Mouse (Mus musculus): ENCODE results near the gene Hras.

Gene Hras

DNA sequence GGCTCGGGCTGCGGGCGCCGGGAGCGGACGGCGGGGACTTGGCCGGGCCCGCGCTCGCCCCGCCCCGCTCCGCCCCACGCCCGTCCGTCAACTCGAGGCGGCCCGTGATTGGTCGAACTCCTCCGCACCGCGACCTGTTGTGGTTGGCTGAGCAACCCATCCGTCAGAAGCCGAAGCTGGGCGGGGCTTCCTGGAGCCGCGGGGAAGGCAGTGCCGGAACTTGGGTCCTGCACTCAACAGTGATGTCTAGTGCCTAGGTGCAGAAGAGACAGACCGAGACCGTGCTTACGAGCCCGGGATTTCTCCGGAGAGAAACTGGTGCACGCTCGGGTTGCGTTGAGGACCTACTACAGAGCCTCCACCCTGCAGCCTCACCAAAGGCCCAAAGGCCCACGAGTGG lies at the start of gene Hras, which contains the start of gene Lrrc56:
Hras (minus strand) TSS at position 58 of the 400 bp plus-strand sequence.
Lrrc56 (plus strand) TSS at position 210 of the 400 bp plus-strand sequence.
- peak; percentile 95 for DNase-seq (ENCODE audit: low read depth, low spot score)

DNA sequence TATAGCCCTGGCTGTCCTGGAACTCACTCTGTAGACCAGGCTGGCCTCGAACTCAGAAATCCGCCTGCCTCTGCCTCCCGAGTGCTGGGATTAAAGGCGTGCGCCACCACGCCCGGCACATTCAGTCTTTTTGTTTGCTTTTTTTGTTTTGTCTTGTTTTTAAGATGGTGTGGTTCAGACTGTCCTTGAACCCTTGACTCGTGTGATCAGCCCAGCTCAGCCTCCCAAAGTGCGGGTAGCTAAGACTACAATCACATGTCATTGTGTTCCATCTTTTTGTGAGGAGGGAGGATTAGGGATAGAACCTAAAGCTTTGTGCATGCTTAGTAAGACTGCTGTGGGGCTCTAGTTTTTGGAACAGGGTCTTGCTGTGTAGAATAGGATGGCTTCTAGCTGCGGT lies 37.7 kb upstream of the Hras start:
- DNase-seq (ENCODE audit: low read depth, low spot score) = no peak

DNA sequence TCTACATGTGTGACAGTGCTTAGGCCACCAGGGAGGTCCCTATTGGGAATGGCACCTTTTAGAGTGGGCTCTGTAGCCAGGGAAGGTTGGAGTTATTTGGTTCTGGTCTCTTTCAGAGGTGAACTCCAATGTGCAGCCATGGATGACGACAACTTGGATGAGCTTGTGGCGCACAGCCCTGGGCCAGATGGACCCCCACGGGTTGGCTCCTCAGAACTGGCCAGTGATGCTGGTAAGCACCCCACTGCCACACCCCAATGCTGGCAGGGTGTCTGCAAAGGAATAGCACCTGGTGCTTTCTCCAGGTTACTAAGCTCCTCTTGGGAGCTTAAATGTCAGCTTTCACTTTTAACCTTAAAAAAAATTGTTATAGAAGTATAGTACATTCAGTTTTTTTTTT lies 37.3 kb upstream of the Hras start:
- no peak for DNase-seq (ENCODE audit: low read depth, low spot score)

DNA sequence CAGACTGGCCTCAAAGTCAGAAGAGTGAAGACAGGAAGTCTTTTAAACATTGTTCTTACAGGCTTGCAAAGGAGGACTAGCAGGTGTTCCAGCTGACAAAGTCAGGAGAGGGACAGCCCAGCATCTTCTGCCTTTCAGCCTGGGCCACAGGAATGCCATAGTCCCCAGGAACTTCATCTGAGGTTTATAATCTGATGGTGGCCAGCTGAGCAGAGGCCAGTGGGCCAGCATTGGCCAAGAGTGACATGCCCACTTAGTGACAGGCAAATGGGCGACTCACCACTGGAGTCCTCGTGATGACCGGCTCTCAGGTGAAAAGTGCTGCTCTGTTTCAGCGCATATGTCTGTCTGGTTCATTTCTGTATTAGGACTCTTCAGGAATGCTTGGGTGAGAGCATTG lies 36.8 kb upstream of the Hras start:
- DNase-seq (ENCODE audit: low read depth, low spot score) = no peak

DNA sequence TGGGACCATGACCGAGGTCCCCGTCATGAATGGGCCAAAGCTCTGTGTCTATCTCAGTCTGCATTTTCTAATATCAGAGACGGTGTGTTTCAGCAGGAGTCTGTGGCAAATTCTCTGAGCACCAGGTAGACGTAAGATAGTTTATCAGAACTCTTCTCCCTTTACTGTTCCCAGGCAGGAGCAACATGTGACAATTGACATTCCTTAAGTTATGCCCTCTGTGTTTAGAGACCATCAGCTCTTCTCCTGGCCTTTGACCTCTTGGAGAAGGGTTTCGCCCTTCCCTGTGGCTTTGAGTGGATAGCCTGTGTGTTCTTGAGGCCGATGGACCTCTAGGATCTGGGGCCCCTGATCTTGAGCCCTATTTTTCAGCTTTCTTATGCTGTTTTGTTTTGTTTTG lies 35.9 kb upstream of the Hras start:
- DNase-seq (ENCODE audit: low read depth, low spot score) = no peak

DNA sequence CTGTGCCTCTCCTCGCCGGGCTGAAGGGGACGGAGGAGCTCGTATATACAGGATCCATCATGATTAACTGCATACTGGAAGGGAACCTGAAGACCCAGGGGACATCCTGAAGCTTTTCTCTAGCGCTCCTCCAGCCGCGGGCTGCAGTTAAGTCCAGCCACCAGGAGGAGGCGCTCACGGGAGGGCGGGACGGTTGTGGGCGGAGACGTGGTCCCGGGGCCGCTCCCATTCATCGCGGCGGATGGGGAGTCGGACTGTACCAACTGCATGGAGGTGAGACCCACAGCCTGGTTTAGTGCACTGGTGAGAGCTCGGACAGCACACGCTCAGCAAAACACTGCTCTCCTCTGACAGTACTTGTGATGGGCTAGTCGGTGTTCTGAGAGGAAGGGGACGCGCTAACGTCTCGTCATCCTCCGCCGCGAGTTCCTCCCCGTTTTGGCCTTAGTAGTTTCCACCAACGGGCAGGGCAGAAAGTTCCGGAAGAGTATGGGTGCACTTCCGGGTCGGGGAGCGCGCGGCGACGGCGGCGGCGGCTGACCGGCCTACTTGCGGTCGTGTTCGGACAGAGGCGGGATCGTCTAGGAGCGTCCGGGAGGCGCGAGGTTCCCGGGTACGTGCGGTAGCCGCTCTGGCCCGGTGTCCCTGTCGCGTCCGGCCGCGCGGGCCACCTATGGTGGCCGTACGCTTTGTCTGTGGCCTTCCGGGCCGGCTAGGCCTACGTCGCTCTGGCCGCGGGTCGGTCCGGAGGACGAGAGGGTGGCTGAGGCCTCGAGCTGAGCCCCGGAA lies 34.7 kb upstream of the Hras start, which contains the start of gene Phrf1:
Phrf1 (plus strand) TSS at position 506 of the 789 bp plus-strand sequence.
- DNase-seq (ENCODE audit: low read depth, low spot score) = peak; percentile 67

DNA sequence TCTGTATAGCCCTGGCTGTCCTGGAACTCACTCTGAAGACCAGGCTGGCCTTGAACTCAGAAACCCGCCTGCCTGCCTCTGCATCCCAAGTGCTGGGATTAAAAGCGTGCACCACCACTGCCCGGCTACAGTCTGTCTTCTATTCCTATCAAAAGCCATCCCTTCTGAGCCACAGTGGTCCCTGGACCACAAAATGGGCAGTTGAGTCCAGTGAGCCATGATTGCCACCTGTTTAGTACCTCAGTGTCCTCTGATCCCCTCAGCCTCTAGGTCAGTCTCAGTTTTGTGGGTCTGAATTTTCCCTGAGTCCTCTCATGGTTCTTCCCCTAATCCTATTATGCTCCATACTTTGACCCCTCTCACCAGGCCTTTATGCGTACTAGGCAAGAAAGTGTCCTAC lies 34.0 kb upstream of the Hras start:
- DNase-seq (ENCODE audit: low read depth, low spot score) = no peak

DNA sequence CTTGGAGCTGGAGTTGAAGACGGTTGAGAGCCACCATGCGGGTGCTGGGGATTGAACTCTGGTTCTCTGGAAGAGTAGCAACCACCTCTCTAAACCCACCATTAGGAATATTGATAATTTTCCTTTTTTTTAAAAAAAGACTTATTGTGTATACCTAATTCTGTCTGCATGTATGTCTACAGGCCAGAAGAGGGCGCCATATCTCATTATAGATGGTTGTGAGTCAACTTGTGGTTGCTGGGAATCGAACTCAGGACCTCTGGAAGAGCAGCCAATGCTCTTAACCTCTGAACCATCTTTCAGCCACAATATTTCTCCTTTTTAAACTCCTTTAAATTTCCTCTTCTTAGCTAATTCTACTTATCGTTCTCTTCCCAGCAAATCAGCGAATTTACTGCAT lies 32.7 kb upstream of the Hras start:
- no peak for DNase-seq (ENCODE audit: low read depth, low spot score)

DNA sequence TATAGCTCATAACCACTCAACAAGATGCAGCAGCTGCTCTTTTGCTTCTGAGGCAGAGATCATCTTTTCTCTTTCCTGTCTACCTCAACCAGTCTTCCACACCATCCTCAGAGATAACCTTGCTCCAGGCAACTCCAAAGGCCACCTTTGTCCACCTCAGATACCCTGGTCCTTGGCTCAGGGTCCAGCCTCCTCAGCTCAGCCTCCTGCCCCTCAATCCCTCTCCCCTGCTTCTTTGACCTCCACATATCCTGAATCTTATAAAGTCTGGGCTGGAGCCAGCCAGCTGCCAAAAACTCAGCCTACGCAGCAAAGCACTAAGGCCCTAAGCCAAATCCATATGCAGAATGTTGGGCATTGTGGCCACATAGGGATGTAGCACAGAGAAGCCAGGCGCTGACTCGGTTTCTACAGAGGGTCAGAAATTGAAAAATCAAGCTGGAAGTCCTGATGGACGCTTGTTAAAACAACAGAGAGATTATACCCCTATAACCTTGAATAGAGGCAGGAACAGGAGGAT lies 29.0 kb upstream of the Hras start:
- no peak for DNase-seq (ENCODE audit: low read depth, low spot score)

DNA sequence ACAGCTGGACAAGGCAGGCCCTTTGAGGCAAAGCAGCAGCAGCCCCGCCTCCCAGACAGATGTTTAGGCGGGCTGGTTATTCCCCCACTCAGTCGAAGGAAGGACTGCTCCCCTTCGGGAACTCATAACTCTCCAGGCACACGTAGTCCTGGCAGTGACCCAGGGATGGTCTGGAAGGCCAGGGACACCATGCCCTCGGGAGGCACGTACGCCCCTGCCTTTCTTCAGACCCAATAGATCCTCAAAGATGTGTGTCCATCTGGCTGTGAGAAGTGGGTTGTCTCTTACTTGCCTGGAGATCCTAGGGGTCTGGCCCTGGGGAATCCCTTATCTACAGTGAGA lies 28.3 kb upstream of the Hras start:
- no peak for DNase-seq (ENCODE audit: low read depth, low spot score)

DNA sequence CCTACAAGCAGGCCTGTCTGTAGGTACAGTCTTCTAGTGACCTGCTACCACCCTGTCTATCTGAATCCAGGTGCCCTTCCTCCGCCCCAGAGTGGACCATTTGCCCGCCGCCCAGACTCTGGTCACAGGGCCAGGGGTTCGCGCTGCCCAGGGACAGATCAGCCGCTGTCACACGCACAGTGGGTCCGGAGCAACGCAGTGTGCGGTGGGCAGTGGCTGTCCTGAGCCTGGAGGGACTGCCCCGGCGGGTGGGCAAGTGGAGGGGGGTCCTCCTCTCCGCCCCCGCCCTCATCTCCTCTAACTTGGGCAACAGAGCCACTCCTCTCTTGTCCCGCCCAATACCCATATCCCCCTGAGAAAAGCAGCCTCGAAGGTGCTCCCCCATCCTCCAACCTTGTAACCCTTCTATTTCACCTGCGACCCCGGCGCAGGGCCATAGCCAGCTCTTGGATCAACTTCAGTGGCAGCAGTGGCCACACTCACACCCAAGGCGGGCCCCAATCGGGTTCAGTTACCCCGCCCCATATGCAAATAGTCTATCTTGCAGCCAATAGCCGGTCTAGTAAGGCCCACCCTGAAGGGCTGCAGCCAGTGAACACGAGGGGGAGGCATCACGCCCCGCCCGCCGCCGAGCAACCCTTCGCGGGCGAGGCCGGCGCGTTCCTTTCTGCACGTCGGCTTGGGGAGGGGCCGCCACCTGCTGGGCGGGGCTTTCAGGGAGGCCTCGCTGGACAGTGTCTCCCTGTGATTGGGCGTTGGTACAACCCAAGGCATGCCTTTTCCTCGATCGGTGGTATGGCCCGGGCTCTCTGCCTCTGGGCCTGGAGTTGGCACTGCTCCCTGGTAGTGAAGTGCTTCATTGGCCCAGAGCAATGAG lies 27.7 kb upstream of the Hras start:
- DNase-seq (ENCODE audit: low read depth, low spot score) = peak; percentile 88

DNA sequence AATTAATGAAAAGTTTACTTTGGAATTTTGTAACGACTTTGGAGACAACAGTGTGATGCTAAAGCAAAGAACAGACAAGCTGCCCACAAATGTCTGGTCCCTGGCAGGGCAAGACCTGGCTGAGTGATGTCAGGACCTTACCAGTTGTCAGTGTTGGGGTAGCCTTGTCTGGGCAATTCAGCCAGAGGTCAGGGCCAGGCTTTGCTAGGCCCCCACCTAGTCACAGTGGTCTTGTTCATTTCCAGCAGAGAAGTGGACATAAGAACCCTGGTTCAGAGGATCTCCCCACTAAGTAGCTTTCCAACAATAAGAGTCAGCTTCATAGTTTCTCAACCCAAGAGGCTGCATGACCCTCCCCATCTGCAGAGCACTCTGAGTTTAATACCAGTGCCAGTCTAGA lies 26.6 kb upstream of the Hras start:
- no peak for DNase-seq (ENCODE audit: low read depth, low spot score)

DNA sequence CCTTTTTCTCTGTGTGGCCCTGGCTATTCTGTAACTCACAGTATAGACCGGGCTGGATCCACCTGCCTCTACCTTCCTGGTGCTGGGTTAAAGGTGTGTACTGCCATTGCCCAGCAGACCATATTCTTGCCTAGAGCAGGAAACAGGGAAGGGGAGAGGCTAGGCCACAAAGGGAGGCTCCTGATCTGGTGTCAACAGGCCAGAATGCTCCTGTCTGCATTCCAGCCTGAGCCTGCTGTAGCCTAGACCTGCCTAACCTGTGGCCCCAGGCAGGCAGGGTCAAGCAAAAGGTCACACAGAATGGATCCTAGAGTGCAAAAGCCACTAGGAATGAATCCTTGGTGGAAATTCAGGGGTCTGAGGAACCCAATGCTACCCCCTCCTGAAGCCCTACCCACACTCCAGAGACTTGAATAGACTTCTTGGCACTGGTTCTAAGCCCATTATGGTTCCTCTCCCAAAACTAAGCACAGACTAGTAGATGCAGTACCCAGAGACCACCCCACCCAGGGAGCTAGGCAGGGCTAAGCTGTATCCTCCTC lies 25.8 kb upstream of the Hras start:
- DNase-seq (ENCODE audit: low read depth, low spot score) = no peak

DNA sequence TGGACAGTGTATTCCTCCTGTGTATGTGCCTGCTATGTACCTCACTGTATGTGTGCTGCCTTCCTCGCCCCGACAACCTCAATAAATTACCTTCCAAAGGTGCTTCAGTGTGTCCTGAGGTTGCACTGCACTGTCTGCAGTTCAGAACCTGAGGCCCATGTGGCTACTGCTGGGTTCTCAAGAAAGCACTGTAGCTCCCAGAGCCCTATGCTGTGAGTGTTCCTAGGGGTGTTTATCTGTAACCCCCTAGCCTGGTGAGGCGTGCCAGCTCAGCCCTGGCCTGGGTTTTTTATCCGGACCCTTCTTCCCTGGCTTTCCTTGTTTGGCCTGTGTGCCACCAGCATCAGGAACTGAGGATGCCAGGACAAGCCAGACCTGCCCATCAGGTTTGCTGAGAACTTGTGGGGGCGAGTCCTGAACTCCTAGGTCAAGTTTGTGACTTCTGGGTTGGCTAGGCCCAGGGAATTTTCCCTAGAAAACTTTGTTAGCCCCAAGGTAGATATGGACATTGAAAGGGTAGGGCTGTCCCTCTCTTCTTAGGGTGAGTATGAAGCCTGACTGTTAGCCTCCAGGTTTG lies 24.8 kb upstream of the Hras start:
- no peak for DNase-seq (ENCODE audit: low read depth, low spot score)

DNA sequence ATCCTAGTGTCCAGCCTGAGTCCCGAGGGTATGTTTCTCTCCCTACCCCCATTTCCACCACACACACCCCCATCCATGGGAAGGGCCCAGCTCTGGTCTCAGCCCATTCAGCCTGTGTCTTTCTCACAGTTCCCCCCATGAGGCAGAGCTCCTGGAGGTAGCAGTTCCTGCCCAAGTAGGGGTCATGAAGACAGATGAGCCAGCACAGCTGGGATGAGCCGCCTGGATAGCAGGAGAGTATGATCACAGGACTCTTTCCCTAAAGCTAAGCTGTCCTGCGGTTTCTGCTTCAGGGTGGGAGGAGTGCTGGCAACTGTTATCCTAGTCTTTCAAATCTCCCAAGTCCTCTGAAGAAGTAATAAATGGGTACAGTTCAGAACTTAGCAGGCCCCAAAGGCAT lies 24.3 kb upstream of the Hras start:
- DNase-seq (ENCODE audit: low read depth, low spot score) = no peak

DNA sequence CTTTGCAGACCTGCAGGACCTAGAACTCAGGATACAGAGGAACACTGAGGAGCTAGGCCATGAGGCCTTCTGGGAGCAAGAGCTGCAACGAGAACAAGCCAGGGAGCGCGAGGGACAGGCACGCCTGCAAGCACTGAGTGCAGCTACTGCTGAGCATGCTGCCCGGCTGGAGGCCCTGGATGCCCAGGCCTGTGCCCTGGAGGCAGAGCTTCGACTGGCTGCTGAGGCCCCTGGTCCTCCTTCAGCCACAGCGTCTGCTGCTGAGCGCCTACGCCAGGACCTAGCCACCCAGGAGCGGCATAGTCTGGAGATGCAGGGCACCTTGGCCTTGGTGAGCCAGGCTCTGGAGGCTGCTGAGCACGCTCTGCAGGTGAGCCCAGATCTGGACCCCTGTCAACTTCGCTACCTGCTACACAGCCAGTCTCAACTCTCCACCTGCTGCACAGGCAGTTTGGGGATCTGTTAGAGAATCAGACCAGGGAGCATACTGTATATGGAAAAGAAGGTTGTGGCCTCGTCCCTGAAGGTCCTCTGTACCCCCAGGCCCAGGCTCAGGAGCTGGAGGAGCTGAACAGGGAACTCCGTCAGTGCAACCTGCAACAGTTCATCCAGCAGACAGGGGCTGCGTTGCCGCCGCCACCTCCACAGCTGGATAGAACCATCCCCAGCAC lies 23.7 kb upstream of the Hras start:
- DNase-seq (ENCODE audit: low read depth, low spot score) = no peak

DNA sequence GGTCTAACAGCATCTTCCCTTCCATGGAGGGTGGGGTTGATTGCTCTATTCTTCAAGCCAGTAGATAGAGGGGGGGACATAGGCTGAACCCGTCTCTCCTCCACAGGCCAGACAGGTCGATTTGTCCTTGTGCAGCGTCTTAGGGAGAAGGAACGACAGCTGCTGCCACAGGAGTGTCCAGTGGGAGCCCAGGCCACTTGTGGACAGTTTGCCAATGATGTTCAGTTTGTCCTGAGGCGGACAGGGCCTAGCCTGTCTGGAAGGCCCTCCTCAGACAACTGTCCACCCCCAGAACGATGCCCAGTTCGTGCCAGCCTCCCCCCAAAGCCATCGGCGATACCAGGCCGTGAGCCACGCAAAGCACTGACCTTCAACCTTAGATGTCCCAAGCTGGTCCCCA lies 23.1 kb upstream of the Hras start:
- no peak for DNase-seq (ENCODE audit: low read depth, low spot score)

DNA sequence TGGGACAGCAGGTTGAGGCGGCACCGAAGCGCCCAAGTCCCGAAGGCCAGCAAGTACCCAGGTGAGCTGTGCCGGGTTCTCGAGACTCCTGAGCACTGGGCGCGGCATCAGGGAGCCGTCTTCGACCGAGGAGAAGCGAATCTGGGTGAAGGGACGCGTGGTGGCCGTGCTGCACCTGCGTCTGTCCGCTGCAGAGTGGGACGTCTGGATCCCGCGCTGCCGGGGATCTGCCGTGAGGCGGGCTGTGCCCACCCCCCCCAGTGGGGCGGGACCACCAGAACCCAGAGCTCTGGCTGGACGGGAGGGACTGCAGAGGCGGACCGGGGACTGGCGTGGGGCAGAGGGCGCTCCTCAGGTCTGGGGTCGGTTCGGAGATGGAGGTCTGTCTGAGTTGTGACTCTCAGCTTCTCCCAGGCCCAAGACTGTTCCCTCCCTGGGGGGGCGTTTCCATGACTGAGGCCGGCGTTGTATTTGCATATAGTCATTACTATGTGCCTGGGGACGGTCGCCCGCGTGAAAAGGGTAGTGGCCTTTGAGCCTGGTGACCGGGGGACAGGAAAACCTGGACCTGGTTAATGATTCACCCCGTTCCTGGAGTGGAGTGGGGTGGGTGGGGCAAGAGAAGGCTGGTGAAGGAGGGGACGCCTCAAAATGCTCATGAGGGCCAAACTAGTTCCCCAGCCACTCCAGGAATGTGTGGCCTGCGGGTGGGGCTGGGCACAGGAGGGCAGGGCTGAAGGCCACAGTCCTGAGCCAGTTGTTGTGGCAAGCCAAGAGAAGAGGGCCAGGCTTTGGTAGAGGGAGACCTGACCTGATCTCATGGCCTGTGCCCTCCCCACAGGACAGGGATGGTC lies 22.3 kb upstream of the Hras start:
- DNase-seq (ENCODE audit: low read depth, low spot score) = no peak

DNA sequence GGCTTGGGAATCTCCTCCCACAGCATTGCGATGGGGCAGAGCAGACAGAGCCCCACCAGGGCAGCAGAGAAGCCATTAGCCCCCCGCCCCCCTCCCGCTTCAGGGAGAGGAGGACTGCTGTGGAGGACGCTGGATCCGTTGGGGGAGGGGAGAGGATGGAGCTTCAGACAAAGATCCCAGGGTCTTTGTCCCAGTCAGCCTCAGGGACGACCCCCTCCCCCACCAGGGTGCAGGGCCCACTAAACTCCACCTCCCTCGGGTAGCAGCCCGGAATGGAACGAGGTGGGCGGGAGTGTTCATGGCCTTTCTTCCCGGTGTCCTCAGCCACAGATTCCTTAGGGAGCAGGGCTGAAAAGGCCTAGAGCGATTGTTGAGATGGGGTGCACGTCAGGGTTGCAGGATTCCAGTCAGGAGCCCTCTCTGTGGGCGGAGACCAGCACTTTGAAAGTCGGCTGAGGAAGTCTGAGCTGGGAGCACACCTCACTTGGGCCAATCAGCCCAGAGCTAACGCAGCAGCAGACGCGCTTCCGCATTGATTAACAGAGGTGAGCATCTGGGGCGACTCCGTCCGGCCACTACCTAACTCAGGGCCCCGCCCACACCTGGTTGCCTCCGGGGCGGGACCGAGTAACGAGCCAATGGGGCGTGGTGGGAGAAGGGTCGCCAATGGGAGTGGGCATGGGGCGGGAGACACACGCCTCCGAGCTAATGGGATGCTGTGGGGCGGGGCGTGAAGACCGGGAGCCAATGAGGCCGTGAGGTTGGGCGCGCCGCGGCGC lies 21.5 kb upstream of the Hras start, which contains the start of gene Rassf7:
Rassf7 (plus strand) TSS at position 760 of the 779 bp plus-strand sequence.
- DNase-seq (ENCODE audit: low read depth, low spot score) = peak; percentile 98

DNA sequence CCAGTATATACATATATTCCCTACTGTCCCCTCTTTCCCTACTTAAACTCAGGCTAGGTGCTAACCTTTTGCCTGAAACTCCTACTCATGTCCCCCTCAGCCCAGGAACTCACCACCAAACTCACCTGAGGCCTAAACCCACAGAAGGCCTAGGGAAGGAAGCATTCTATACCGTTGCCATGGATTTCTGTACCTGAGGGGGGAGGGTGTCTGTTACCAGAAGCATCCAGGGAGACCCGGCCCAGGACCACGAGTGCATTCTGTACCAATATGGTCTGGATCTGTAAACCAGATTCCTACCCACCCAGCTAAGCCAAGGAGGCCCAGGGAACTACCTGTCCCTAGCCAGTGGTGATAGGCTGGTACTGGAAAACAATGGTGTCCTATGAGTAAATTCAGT lies 20.5 kb upstream of the Hras start:
- no peak for DNase-seq (ENCODE audit: low read depth, low spot score)
